Mouse (Mus musculus) limb, embryonic 10.5 days (tissue): ENCODE measurements around the gene Gigyf2. TPM values are rescaled to one million over a fixed set of nuclear protein-coding genes. Genes with fewer than 3 reads are reported as not detected.

ENCODE experiments used
- DNase-seq: peaks from one replicate; pipeline ENCODE4 v3.0.0-alpha.2; 2017; ENCODE audit warnings: low spot score
- H3K27ac ChIP-seq: fragments of 300-500 bp; sonication (generic); 2 replicates; pipeline ENCODE4 v1.5.1; 2016; ENCODE audit warnings: mild to moderate bottlenecking
- H3K27me3 ChIP-seq: fragments of 300-500 bp; sonication (generic); 2 replicates; pipeline ENCODE4 v1.6.1; 2016; ENCODE audit warnings: low read depth, mild to moderate bottlenecking; ENCODE audit not compliant: poor library complexity, severe bottlenecking
- H3K36me3 ChIP-seq: fragments of 300-500 bp; sonication (generic); 2 replicates; pipeline ENCODE4 v1.6.1; 2016; ENCODE audit warnings: mild to moderate bottlenecking, moderate library complexity
- H3K4me1 ChIP-seq: fragments of 300-500 bp; sonication (generic); 2 replicates; pipeline ENCODE4 v1.6.1; 2016
- H3K4me3 ChIP-seq: fragments of 300-500 bp; sonication (generic); 2 replicates; pipeline ENCODE4 v1.5.1; 2016; ENCODE audit warnings: mild to moderate bottlenecking, moderate library complexity
- H3K9me3 ChIP-seq: fragments of 300-500 bp; sonication (generic); replicated peaks from 2 replicates; pipeline ENCODE4 v1.6.1; 2016; ENCODE audit warnings: mild to moderate bottlenecking
- WGBS: fragments of 180-500 bp; shearing (Covaris S2); methylation state at CpG from one replicate; pipeline ENCODE4 v1.1.7; 2016; 5-methylcytosine and 5-hydroxymethylcytosine counted together
- polyA plus RNA-seq: library from polyadenylated mRNA; unstranded; fragments of >200 nt; fragmentation: Nextera tagmentation; extraction: Ambion mirVana; gene quantifications from 2 replicates; pipeline ENCODE4 v1.2.1, GENCODE M21; 2016

Gene Gigyf2
- polyA plus RNA-seq, 1 experiment from 2014 or later: 49.1 TPM

DNA sequence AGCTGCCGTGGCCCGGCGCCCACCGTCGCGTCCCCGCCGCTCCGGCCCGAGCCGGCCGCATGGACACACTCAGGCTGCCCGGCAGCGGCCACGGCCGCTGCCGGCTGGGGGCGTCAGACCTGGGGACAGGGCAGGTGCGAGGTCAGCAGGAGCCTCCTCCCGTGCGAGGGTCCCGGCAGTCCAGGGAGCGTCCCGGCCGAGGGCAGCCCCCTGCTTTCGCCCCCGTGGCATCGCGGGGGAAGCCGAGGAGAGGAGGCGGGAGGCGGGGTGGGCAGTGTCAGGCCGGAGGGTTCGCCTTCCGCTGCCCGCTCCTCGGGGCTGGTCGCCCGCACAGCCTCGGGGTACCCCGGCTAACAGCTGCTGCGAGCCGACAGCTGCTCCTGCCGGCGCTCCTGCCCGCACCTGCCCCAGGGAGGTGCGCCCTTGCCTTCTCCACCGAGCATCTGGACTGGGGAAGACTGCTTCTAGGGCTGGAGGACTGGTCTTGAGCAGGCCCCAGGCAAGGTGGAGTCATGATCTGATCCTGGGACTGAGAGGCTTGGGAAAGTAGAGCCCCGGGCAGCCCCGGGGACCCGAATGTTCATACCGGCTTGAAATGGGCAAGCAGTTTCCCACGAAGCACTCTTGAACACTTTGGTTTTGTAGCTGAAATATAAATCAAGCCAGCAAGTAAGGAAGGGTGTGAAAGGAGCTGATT lies 515 bp downstream of the Gigyf2 start:
- WGBS: under 1% methylated on average over 47 of the region's 53 CpGs
- H3K4me3 ChIP-seq: peak overlapping the region; percentile 100
- no peaks in the 10 kb centered on the region for H3K9me3 ChIP-seq
- H3K4me1 ChIP-seq: peaks cover 11% of the 10 kb centered on the region
- H3K27ac ChIP-seq: peak overlapping the region; percentile 97
- DNase-seq: peak; percentile 80
- peaks cover 19% of the 10 kb centered on the region for H3K36me3 ChIP-seq
- no peaks in the 10 kb centered on the region for H3K27me3 ChIP-seq

- H3K9me3 ChIP-seq: no peaks in the 10 kb centered on the region
- no peak overlapping the region for H3K27ac ChIP-seq
- H3K36me3 ChIP-seq: peaks cover 62% of the 10 kb centered on the region
- H3K27me3 ChIP-seq: no peaks in the 10 kb centered on the region
- H3K4me3 ChIP-seq: no peak overlapping the region
- DNase-seq: no peak
- 95% methylated on average over 4 of the region's 4 CpGs for WGBS
- H3K4me1 ChIP-seq: peaks cover 11% of the 10 kb centered on the region
Measured at GRCm38 (mm10) chr1:87331774-87332173, 5.0 kb downstream of the Gigyf2 start.

DNA sequence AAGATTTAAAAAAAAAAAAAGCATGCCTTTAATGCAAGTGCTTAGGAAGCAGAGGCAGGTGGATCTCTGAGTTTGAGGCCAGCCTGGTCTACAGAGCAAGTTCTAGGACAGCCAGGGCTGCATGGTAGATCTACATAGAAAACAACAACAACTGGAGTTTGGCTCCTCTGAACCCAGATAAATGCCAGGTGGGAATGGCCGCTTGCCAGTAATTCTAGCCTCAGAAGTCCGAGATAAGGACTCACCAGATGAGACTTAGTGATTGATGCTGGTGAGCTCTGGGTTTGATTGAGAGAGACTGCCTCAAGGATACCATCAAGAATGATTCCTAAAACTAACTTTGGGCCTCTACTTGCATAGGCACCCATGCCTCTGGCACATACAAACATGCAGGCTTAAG lies 23.8 kb downstream of the Gigyf2 start:
- DNase-seq: no peak
- Histone ChIP-seq H3K36me3 (peaks cover 44% of the 10 kb centered on the region), H3K9me3 (no peaks in the 10 kb centered on the region), H3K27ac (no peak overlapping the region), H3K4me3 (no peak overlapping the region), H3K27me3 (no peaks in the 10 kb centered on the region), H3K4me1 (no peaks in the 10 kb centered on the region)
- WGBS: 87% methylated on average over 2 of the region's 2 CpGs

- DNase-seq: no peak
- H3K4me1 ChIP-seq: no peaks in the 10 kb centered on the region
Measured at GRCm38 (mm10) chr1:87360276-87360675, 33.5 kb downstream of the Gigyf2 start.

GRCm38 (mm10) chr1:87378024-87378560 lies 51.3 kb downstream of the Gigyf2 start:
- no peak overlapping the region for H3K27ac ChIP-seq
- peaks cover 67% of the 10 kb centered on the region for H3K36me3 ChIP-seq
- 89% methylated on average over 3 of the region's 3 CpGs for WGBS
- DNase-seq: no peak
- no peak overlapping the region for H3K4me3 ChIP-seq
- no peaks in the 10 kb centered on the region for H3K9me3 ChIP-seq
- H3K27me3 ChIP-seq: no peaks in the 10 kb centered on the region
- no peaks in the 10 kb centered on the region for H3K4me1 ChIP-seq

More at GRCm38 (mm10) chr1:87360276-87360675, 33.5 kb downstream of the Gigyf2 start:
- Histone ChIP-seq H3K4me3 (no peak overlapping the region), H3K27me3 (no peaks in the 10 kb centered on the region), H3K9me3 (no peaks in the 10 kb centered on the region), H3K36me3 (peaks cover 24% of the 10 kb centered on the region), H3K27ac (no peak overlapping the region)
- 89% methylated on average over 1 of the region's 1 CpGs for WGBS

DNA sequence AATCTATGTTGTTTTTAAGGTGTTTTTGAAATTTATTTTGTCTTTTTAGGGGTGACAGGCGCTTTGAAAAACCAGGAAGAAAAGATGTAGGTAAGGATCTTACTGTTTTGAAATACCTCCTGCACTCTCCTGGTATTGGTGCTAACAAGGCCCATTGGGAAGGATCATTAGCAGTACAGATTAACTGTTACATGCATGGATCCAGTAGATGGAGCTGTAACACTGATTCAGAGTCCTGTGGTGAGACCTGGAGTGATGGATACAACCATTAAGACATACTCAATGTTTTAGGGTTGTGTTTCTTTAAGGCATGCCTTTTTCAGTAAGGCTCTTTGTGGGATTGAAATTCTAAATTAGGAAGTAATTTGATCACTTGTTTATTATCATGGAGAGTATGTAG lies 53.1 kb downstream of the Gigyf2 start:
- no peak overlapping the region for H3K27ac ChIP-seq
- WGBS: 86% methylated on average over 1 of the region's 1 CpGs
- H3K4me3 ChIP-seq: no peak overlapping the region
- H3K9me3 ChIP-seq: no peaks in the 10 kb centered on the region
- DNase-seq: no peak
- H3K36me3 ChIP-seq: peaks cover 57% of the 10 kb centered on the region
- no peaks in the 10 kb centered on the region for H3K4me1 ChIP-seq
- no peaks in the 10 kb centered on the region for H3K27me3 ChIP-seq

DNA sequence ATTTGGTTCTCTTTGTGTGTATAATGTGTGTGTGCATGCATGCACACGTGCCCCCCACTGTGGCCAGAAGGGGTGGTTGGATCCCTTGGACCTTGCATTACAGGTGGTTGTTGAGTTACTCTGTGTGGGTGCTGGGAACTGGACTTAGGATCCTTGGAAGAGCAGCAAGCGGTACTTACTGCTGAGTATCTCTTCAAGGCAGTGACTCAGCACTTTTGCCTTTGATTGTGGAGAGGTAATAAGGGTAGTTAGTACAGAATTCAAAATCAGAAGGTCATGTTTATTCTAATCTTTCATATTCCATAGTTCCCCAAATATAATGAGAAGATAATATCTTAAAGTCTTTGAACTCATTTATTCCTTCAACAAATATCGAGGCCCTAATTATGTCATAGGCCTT lies 54.4 kb downstream of the Gigyf2 start:
- H3K4me3 ChIP-seq: no peak overlapping the region
- 96% methylated on average over 3 of the region's 3 CpGs for WGBS
- no peaks in the 10 kb centered on the region for H3K27me3 ChIP-seq
- H3K27ac ChIP-seq: no peak overlapping the region
- no peak for DNase-seq
- peaks cover 45% of the 10 kb centered on the region for H3K36me3 ChIP-seq
- no peaks in the 10 kb centered on the region for H3K4me1 ChIP-seq
- H3K9me3 ChIP-seq: no peaks in the 10 kb centered on the region

DNA sequence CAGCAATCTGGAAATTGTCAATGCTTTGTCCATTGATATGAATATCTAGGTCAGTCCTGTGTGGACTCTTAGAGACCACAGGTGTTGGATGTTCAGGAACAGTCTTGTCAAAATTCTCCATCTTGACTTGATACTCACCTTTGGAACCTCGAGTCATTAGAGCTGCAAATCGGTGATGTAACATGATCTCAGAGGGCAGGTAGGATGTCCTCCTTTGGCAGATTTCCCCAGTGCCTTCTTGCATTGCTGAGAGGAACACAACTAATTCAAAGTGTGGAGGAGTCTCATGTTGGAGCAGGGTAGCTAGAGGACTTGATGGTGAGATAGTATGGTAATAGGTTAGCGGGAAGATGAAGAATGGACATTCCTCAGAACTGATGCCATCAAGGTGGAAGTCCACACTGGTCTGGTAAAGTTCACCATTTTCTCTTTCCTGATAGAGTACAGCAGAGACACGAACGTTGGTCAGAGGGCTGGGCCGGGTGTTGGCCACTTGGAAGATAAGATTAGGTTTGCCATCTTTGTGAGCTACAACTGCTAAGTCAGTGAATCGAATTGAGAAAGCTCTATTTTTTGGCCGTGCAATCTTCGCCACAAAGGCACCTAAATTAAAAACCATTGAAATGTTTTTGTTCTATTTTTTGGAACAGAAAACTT lies 59.8 kb downstream of the Gigyf2 start:
- H3K27ac ChIP-seq: no peak overlapping the region
- H3K36me3 ChIP-seq: peaks cover 42% of the 10 kb centered on the region
- H3K9me3 ChIP-seq: no peaks in the 10 kb centered on the region
- H3K27me3 ChIP-seq: no peaks in the 10 kb centered on the region
- no peak for DNase-seq
- WGBS: 93% methylated on average over 9 of the region's 9 CpGs
- no peak overlapping the region for H3K4me3 ChIP-seq
- no peaks in the 10 kb centered on the region for H3K4me1 ChIP-seq

GRCm38 (mm10) chr1:87393444-87394195 lies 66.8 kb downstream of the Gigyf2 start:
- Histone ChIP-seq H3K27me3 (no peaks in the 10 kb centered on the region), H3K27ac (no peak overlapping the region), H3K4me1 (no peaks in the 10 kb centered on the region), H3K9me3 (no peaks in the 10 kb centered on the region), H3K4me3 (no peak overlapping the region), H3K36me3 (peaks cover 34% of the 10 kb centered on the region)
- WGBS: 91% methylated on average over 3 of the region's 3 CpGs
- DNase-seq: no peak

- no peaks in the 10 kb centered on the region for H3K4me1 ChIP-seq
- no peaks in the 10 kb centered on the region for H3K9me3 ChIP-seq
- no peak for DNase-seq
- no peak within 1 kb of the TSS for H3K4me3 ChIP-seq
- 57% methylated on average over 6 of the region's 6 CpGs for WGBS
- no peaks in the 10 kb centered on the region for H3K27me3 ChIP-seq
- H3K36me3 ChIP-seq: peaks cover 29% of the 10 kb centered on the region
- no peak within 1 kb of the TSS for H3K27ac ChIP-seq
Measured at GRCm38 (mm10) chr1:87394594-87394993, 67.8 kb downstream of the Gigyf2 start, which contains the start of gene Kcnj13. Kcnj13 (minus strand) TSS chr1:87394729.

- WGBS: 95% methylated on average over 7 of the region's 7 CpGs
- Histone ChIP-seq H3K27ac (no peak overlapping the region), H3K27me3 (no peaks in the 10 kb centered on the region), H3K36me3 (peaks cover 6% of the 10 kb centered on the region; the same call in 1 of the 2 replicates), H3K9me3 (no peaks in the 10 kb centered on the region), H3K4me3 (no peak overlapping the region), H3K4me1 (no peaks in the 10 kb centered on the region)
- DNase-seq: no peak
Measured at GRCm38 (mm10) chr1:87396923-87397586, 70.3 kb downstream of the Gigyf2 start.

- H3K4me1 ChIP-seq: no peaks in the 10 kb centered on the region
- H3K27me3 ChIP-seq: no peaks in the 10 kb centered on the region
- DNase-seq: no peak
- no peaks in the 10 kb centered on the region for H3K9me3 ChIP-seq
- peaks cover 53% of the 10 kb centered on the region for H3K36me3 ChIP-seq
- no peak overlapping the region for H3K27ac ChIP-seq
- H3K4me3 ChIP-seq: no peak overlapping the region
- WGBS: 94% methylated on average over 1 of the region's 1 CpGs
Measured at GRCm38 (mm10) chr1:87404710-87405109, 77.9 kb downstream of the Gigyf2 start.
